Mouse (Mus musculus): ENCODE results near the gene Gpsm3.

Gpsm3 gene

DNA sequence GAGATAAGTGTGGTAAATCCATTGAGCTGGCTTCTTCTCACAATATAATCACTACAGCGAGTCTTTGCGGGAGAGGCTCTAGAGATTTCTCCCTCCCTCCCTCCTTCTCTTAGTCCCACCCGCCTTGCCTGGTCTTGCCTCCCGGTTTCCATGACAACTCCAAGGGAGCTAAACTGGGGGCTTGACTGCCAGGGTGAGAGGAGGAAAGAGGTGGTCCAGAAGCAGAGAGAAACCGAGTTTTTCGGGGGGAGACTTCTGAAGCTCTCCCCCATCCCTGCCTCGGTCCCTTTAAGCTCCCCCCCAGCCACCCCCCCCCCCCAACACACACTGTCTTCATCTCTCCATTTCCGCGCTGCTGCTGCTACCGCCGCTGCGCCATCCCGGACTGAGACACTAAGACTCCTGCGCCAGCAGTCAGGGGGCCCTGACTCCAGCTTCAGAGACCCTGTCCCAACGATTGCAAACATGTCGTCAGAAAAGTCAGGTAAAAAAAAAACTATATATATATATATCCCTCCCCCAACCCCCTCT is 39.7 kb downstream of the Gpsm3 start, which contains the start of gene Prrt1:
Prrt1 (plus strand) TSS at position 313 of the 531 bp plus-strand sequence.
- peak; percentile 68 to 71 for DNase-seq (ENCODE audit: low spot score in 2 of 2)

DNA sequence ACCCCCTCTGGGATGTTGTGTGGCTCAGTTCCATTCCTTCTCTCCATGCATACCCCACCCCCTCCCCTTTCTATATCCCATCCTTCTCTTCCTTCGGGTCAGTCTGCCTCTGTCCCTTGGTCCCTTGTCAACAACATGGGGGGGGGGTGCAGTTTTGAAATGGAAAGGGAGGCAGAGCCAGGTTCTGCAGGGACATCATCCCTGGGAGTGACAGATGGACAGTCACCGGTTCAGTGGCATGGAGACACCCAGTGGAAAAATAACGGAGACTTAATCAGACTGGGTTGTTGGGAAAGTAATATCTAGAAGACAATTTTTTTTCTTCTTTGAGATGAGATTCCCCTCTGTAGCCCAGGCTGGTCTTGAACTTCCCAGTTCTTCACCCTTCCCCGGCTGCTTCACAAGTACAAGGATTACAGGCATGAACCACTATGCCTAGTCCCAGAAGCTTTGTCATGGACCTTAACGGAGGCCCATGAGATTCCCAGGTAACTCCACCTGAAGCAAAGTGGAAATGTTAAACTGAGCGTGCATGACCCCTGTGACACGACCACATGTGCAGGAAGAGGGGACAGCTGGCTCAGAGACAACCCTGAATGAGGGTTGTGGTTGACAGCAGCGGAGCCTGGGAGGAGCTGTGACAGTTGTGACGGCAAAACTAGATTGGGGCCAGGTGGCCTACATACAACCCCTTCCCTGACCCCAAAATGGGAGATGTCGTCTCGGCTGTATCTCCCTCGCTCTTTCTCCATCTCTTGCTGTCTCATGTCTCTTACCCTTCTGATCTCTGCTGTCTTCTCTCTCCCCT is 40.4 kb downstream of the Gpsm3 start:
- no peak for DNase-seq (ENCODE audit: low spot score in 2 of 2)

DNA sequence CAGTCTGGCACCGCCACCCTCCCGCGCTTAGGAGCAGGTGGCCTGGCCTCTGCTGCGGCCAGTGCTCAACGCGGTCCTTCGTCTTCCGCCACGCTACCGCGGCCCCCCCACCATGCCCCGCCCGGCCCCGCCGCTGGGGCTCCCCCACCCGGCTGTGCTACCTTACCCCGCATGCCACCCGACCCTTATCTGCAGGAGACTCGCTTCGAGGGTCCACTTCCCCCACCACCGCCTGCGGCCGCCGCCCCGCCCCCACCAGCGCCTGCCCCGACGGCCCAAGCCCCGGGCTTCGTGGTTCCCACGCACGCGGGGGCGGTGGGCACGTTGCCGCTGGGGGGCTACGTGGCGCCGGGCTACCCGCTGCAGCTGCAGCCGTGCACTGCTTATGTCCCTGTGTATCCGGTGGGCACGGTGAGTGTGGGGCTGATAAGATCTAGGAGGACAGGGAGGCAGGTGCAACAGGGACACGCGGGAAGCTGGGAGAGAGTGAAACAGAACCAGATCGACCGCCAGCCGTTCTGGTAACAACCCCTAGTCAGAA is 41.2 kb downstream of the Gpsm3 start:
- no peak for DNase-seq (ENCODE audit: low spot score in 2 of 2)

DNA sequence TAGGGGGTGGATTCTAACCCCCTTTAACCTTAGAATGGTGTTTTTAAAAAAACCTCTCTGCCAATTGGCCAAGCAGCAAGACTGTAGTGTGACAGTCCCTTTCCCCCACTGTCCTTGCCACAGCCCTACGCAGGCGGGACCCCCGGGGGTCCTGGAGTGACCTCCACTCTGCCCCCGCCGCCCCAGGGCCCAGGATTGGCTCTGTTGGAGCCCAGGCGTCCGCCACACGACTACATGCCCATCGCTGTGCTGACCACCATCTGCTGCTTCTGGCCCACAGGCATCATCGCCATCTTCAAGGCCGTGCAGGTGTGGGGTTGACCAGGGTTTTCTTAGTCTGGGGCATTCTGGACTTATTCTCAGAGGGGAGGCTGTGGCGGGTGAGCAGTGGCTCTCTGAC is 42.0 kb downstream of the Gpsm3 start:
- no peak for DNase-seq (ENCODE audit: low spot score in 2 of 2)

DNA sequence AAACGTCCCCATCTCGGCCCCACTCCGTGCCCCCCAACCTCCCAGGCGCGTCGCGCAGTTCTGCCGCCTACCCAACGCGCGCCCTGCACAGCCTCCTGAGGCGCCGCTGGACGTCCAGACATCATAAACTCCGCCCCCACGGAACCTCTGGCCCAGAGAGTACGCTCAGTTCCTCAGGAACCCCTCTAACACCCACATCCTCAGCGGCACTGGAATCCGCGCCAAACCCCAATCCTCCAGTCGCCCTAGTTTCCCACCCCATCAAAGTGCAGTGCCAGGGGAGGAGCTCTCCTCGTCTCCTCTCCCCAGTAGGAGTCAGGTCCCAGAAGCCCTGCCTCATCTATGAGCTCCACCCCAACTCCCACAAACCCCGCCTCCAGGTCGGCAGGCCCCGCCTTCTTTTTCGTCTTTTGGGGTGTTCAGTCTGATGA is 42.7 kb downstream of the Gpsm3 start:
- DNase-seq (ENCODE audit: low spot score in 2 of 2): peak; percentile 86 to 90

DNA sequence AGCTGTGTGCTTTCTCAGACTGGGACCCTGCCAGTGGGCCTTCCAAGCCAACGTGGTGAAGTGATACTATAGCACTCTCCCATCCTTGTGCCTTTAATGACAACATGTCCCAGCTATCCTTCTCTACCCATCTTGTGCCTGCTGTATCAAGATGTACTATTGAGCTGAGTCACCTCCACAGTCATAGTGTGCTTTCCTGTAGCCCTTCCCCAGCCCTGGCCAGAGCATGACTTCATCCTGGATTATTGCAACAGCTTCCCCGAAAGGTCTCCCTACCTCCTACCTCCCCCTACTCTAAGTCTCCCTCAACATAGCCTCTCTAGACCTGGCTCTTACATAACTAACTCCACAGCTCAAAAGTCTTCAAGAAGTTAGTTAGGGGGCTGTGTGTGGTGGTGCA is 46.1 kb downstream of the Gpsm3 start:
- no peak for DNase-seq (ENCODE audit: low spot score in 2 of 2)

DNA sequence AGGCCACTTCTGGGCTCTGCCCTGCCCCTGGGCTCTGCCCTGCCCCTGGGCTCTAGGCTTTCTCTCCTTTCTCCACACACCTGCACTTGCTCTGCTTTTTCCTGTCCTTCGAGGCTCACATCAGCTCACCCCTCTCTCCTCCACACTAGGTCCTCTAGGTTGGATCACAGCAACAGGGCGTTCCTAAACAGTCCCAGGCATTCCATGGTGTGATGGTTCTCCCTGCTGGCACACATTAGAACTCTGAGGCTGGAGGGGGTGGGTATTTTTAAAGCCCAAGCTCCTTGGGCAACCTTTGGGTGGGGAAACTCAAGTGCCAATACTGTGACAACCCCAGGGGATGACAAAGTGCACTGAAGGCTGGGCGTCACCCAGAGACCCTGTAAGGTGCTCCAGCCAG is 47.9 kb downstream of the Gpsm3 start:
- no peak for DNase-seq (ENCODE audit: low spot score in 2 of 2)

DNA sequence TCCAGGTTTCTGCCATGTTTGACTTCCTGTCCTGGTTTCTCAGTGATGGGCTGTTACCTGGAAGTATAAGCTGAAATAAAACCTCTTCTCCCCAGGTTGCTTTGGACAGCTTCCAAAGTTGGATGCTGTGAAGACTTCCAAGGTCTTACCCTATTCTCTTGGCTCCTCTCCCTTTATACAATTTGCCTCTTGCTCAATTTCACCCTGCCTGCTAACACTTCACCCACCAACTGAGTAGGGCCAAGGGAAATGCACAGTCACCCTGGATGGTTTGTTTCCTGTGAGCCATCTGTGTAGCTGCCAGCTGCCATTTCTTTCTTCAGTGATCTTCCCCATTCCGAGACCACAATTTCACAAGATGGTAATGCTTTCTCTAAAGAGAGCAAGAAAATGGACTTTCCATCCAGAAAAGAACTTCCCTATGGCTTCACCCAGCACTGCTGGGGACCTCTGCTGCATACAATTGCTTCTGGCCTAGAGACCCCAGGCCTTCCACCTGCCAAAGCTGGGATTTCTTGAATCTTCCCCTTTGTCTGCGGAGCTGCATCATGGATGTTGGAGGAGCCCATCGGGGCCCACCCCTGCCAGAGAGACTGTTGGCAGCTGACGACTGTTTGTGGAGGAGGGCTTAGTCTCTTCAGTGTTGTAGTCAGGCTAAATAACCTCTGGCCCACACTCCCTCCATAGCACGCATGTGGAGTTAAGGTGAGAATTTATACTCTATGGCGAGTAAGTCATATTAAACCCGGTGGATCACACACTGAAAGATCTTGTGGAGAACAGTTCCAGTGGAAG is 50.1 kb downstream of the Gpsm3 start:
- DNase-seq (ENCODE audit: low spot score in 2 of 2): no peak

DNA sequence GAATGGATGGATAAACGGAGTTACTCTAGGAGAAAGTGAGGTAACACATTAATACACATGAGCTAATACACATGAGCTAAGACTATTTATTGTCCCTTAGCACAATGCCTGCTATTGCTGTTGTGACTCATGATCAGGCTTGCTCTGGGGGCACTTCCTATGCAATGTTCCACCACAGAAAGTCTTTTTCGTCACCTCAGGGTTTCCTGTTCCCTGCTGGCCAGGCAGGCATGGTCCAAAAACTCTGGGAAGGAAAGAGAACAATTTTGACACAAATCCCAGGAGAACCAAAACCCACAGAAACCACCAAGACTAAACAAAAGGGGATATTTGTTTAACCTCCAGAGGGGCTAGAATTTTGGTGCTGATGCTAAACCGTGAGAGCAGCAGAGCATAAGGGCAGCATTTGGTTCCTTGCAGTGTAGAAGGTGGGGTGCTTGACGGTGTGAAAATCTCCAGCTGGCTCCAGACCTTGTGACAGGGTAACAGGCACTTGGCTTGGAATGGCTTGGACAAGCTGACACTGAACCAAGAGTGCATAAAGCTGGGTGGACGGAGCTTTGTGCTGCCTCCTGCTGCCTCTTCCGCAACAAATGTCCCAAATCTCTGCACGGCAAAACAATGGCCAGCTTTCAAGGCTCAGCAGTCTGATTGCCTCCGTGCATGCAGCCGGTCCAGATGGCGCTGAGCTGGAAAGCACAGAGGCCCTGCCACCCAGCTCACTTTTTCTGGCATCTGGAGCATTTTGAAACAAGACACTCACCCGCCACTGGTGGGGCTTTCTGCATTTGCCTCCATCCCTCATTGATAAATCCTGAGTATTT is 51.4 kb downstream of the Gpsm3 start:
- DNase-seq (ENCODE audit: low spot score in 2 of 2): no peak
